Mouse (Mus musculus) retina, postnatal 7 days (tissue): ENCODE data around the gene Adarb2.

Experiments used
- DNase-seq: peaks from one replicate; pipeline ENCODE4 v3.0.0-alpha.2; 2012; ENCODE audit warnings: low read depth, low spot score

Gene Adarb2

GRCm38 (mm10) chr13:8366087-8366486, 163.4 kb downstream of the Adarb2 start:
- DNase-seq: no peak

GRCm38 (mm10) chr13:8369868-8370387, 167.3 kb downstream of the Adarb2 start:
- no peak for DNase-seq

- no peak for DNase-seq
Measured at GRCm38 (mm10) chr13:8388541-8388940, 185.9 kb downstream of the Adarb2 start.

- no peak for DNase-seq
Measured at GRCm38 (mm10) chr13:8400265-8401041, 197.8 kb downstream of the Adarb2 start.

GRCm38 (mm10) chr13:8402324-8402873, 199.7 kb downstream of the Adarb2 start:
- DNase-seq: no peak

- no peak for DNase-seq
Measured at GRCm38 (mm10) chr13:8406020-8406419, 203.4 kb downstream of the Adarb2 start.

GRCm38 (mm10) chr13:8410353-8411318, 208.0 kb downstream of the Adarb2 start:
- DNase-seq: no peak

- no peak for DNase-seq
Measured at GRCm38 (mm10) chr13:8424019-8424719, 221.5 kb downstream of the Adarb2 start.

GRCm38 (mm10) chr13:8439188-8439835, 236.6 kb downstream of the Adarb2 start:
- no peak for DNase-seq

GRCm38 (mm10) chr13:8445415-8445814, 242.7 kb downstream of the Adarb2 start:
- DNase-seq: no peak

- no peak for DNase-seq
Measured at GRCm38 (mm10) chr13:8448192-8448879, 245.7 kb downstream of the Adarb2 start.

- no peak for DNase-seq
Measured at GRCm38 (mm10) chr13:8451581-8451980, 248.9 kb downstream of the Adarb2 start.

GRCm38 (mm10) chr13:8456886-8457285, 254.2 kb downstream of the Adarb2 start:
- DNase-seq: no peak

- DNase-seq: no peak
Measured at GRCm38 (mm10) chr13:8457831-8458230, 255.2 kb downstream of the Adarb2 start.

GRCm38 (mm10) chr13:8467591-8468366, 265.1 kb downstream of the Adarb2 start:
- no peak for DNase-seq

GRCm38 (mm10) chr13:8476237-8476636, 273.6 kb downstream of the Adarb2 start:
- no peak for DNase-seq

- no peak for DNase-seq
Measured at GRCm38 (mm10) chr13:8478731-8479130, 276.1 kb downstream of the Adarb2 start.

GRCm38 (mm10) chr13:8479970-8480369, 277.3 kb downstream of the Adarb2 start:
- DNase-seq: no peak

GRCm38 (mm10) chr13:8481347-8481746, 278.7 kb downstream of the Adarb2 start:
- DNase-seq: no peak
